Mouse (Mus musculus) frontal cortex, postnatal 25 days (tissue): ENCODE measurements around the gene Odc1.
"Not testable (repeated sequence)": the region's sequence is repeated elsewhere in the genome, so short reads cannot be mapped to it uniquely, and the experiment has no call there.

ENCODE experiments used
- DNase-seq, 2 experiments: peaks; one replicate each; pipeline ENCODE4 v3.0.0; 2022; ENCODE audit warnings: low spot score in 2 of 2

Gene Odc1

GRCm38 (mm10) chr12:17544209-17545106 lies at the start of gene Odc1:
Odc1 (plus strand) TSS chr12:17544794.
- peak; percentile 94 to 95 for DNase-seq

GRCm38 (mm10) chr12:17494809-17495208 lies 49.8 kb upstream of the Odc1 start:
- DNase-seq = no peak

GRCm38 (mm10) chr12:17495858-17496451 lies 48.6 kb upstream of the Odc1 start:
- DNase-seq = no peak

GRCm38 (mm10) chr12:17505620-17506074 lies 38.9 kb upstream of the Odc1 start:
- no peak for DNase-seq

GRCm38 (mm10) chr12:17506117-17506993 lies 38.2 kb upstream of the Odc1 start:
- no peak for DNase-seq

GRCm38 (mm10) chr12:17506994-17507542 lies 37.5 kb upstream of the Odc1 start:
- DNase-seq = no peak

GRCm38 (mm10) chr12:17509310-17509709 lies 35.3 kb upstream of the Odc1 start:
- DNase-seq = no peak

- no peak for DNase-seq
Observed at GRCm38 (mm10) chr12:17510158-17510557, 34.4 kb upstream of the Odc1 start.

- DNase-seq = no peak
Observed at GRCm38 (mm10) chr12:17511019-17511418, 33.6 kb upstream of the Odc1 start.

- DNase-seq = no peak
Observed at GRCm38 (mm10) chr12:17529180-17529579, 15.4 kb upstream of the Odc1 start.

- DNase-seq = no peak
Observed at GRCm38 (mm10) chr12:17529726-17530125, 14.9 kb upstream of the Odc1 start.

- no peak for DNase-seq
Observed at GRCm38 (mm10) chr12:17530825-17531224, 13.8 kb upstream of the Odc1 start.

GRCm38 (mm10) chr12:17536222-17536621 lies 8.4 kb upstream of the Odc1 start:
- DNase-seq = no peak

- no peak for DNase-seq
Observed at GRCm38 (mm10) chr12:17537147-17537546, 7.4 kb upstream of the Odc1 start.

GRCm38 (mm10) chr12:17538087-17538486 lies 6.5 kb upstream of the Odc1 start:
- DNase-seq = no peak

- no peak for DNase-seq
Observed at GRCm38 (mm10) chr12:17539041-17539440, 5.6 kb upstream of the Odc1 start.

- no peak for DNase-seq
Observed at GRCm38 (mm10) chr12:17540040-17540552, 4.5 kb upstream of the Odc1 start.

GRCm38 (mm10) chr12:17545107-17545571 lies 545 bp downstream of the Odc1 start:
- DNase-seq = no peak

GRCm38 (mm10) chr12:17545884-17546283 lies 1.3 kb downstream of the Odc1 start:
- no peak for DNase-seq

GRCm38 (mm10) chr12:17547552-17547951 lies 3.0 kb downstream of the Odc1 start:
- DNase-seq = not testable (repeated sequence)

GRCm38 (mm10) chr12:17548505-17548904 lies 3.9 kb downstream of the Odc1 start:
- no peak for DNase-seq
